Mouse (Mus musculus) MEL (cell line): Measurements from ENCODE around the gene Gcnt3. TPM values are rescaled to one million over a fixed set of nuclear protein-coding genes. Genes with fewer than 3 reads are reported as not detected.

ENCODE experiments used
- DNase-seq: peaks from one replicate; pipeline ENCODE4 v3.0.0; 2011; ENCODE audit warnings: low read depth, low spot score
- H3K27ac ChIP-seq: 2 replicates; pipeline ENCODE4 v1.5.1; 2012; ENCODE audit warnings: low read depth, mild to moderate bottlenecking, control low read depth, low read length, moderate library complexity; ENCODE audit not compliant: control insufficient read depth
- H3K27me3 ChIP-seq, 2 experiments: fragments of 150-350 bp in 1 of 2; sonication (generic) in 1 of 2; 2 replicates each; pipeline ENCODE4 v1.6.1; 2012; ENCODE audit warnings: low read length in 2 of 2, mild to moderate bottlenecking in 2 of 2, improper control_type of control experiment in 1 of 2, moderate library complexity in 1 of 2; ENCODE audit not compliant: insufficient read depth in 2 of 2, control insufficient read depth in 1 of 2
- H3K36me3 ChIP-seq, 2 experiments: 2 replicates each; pipeline ENCODE4 v1.6.1; 2012 to 2014; ENCODE audit warnings: low read length in 2 of 2, improper control_type of control experiment in 1 of 2, inconsistent platforms in 1 of 2, mild to moderate bottlenecking in 1 of 2; ENCODE audit not compliant: insufficient read depth in 2 of 2, control insufficient read depth in 1 of 2
- H3K4me1 ChIP-seq, 2 experiments: fragments of 150-350 bp in 1 of 2; sonication (generic) in 1 of 2; 2 replicates each; pipeline ENCODE4 v1.6.1; 2012; ENCODE audit warnings: low read length in 2 of 2, improper control_type of control experiment in 1 of 2, mild to moderate bottlenecking in 1 of 2; ENCODE audit not compliant: insufficient read depth in 2 of 2, control insufficient read depth in 1 of 2
- H3K4me3 ChIP-seq, 2 experiments: fragments of 150-350 bp in 1 of 2; sonication (generic) in 1 of 2; 2 replicates each; pipeline ENCODE4 v1.5.1; 2012; ENCODE audit warnings: low read depth in 2 of 2, low read length in 2 of 2, mild to moderate bottlenecking in 2 of 2, moderate library complexity in 2 of 2, control low read depth in 1 of 2, improper control_type of control experiment in 1 of 2; ENCODE audit not compliant: control insufficient read depth in 1 of 2, insufficient read depth in 1 of 2
- H3K79me2 ChIP-seq: 2 replicates; pipeline ENCODE4 v1.6.1; 2012; ENCODE audit warnings: mild to moderate bottlenecking, low read length, moderate library complexity; ENCODE audit not compliant: control insufficient read depth, poor library complexity, insufficient read depth
- H3K9ac ChIP-seq: 2 replicates; pipeline ENCODE4 v1.6.1; 2012; ENCODE audit warnings: low read depth, mild to moderate bottlenecking, control low read depth, low read length, moderate library complexity; ENCODE audit not compliant: control insufficient read depth, poor library complexity, severe bottlenecking
- H3K9me3 ChIP-seq: fragments of 150-350 bp; sonication (generic); replicated peaks from 2 replicates; pipeline ENCODE4 v1.6.1; 2012; ENCODE audit warnings: mild to moderate bottlenecking, low read length, improper control_type of control experiment, moderate library complexity; ENCODE audit not compliant: insufficient read depth
- CHD1 ChIP-seq: IDR thresholded peaks from 2 replicates; pipeline ENCODE4 v1.6.1; 2012; ENCODE audit warnings: low read depth, mild to moderate bottlenecking, inconsistent platforms, low read length, improper control_type of control experiment
- CTCF ChIP-seq, 3 experiments: IDR thresholded peaks in 2 of 3; conservative IDR thresholded peaks in 1 of 3; 2 replicates each; pipeline ENCODE4 v1.5.1; 2011 to 2012; ENCODE audit warnings: low read length in 3 of 3, low read depth in 2 of 3, mild to moderate bottlenecking in 2 of 3, improper control_type of control experiment in 1 of 3, inconsistent platforms in 1 of 3, mixed read lengths in 1 of 3, moderate library complexity in 1 of 3; ENCODE audit not compliant: control insufficient read depth in 1 of 3, insufficient read depth in 1 of 3, poor library complexity in 1 of 3, severe bottlenecking in 1 of 3
- E2F4 ChIP-seq: IDR thresholded peaks from 2 replicates; pipeline ENCODE4 v1.6.1; 2011; ENCODE audit warnings: low read depth, low read length, improper control_type of control experiment, borderline replicate concordance
- ELF1 ChIP-seq: IDR thresholded peaks from 2 replicates; pipeline ENCODE4 v1.6.1; 2014; ENCODE audit warnings: low read depth, mild to moderate bottlenecking, inconsistent platforms, low read length, improper control_type of control experiment, moderate library complexity
- EP300 ChIP-seq, 2 experiments: IDR thresholded peaks; 2 replicates each; pipeline ENCODE4 v1.6.1; 2011; ENCODE audit warnings: improper control_type of control experiment in 2 of 2, low read length in 2 of 2, low read depth in 1 of 2, mild to moderate bottlenecking in 1 of 2
- ETS1 ChIP-seq: IDR thresholded peaks from 2 replicates; pipeline ENCODE4 v1.6.1; 2012; ENCODE audit warnings: low read depth, mild to moderate bottlenecking, inconsistent platforms, low read length, improper control_type of control experiment, moderate library complexity
- GATA1 ChIP-seq: IDR thresholded peaks from 2 replicates; pipeline ENCODE4 v1.6.1; 2011; ENCODE audit warnings: low read depth, low read length, improper control_type of control experiment
- HCFC1 ChIP-seq: IDR thresholded peaks from 2 replicates; pipeline ENCODE4 v1.6.1; 2012; ENCODE audit warnings: low read depth, mild to moderate bottlenecking, inconsistent platforms, low read length, improper control_type of control experiment, moderate library complexity
- JUND ChIP-seq: IDR thresholded peaks from 2 replicates; pipeline ENCODE4 v1.6.1; 2011; ENCODE audit warnings: low read depth, mild to moderate bottlenecking, improper control_type of control experiment, low read length
- KAT2A ChIP-seq: conservative IDR thresholded peaks from 2 replicates; pipeline ENCODE4 v1.6.1; 2012; ENCODE audit warnings: low read depth, low read length, improper control_type of control experiment, inconsistent platforms
- MAZ ChIP-seq: IDR thresholded peaks from 2 replicates; pipeline ENCODE4 v1.6.1; 2012; ENCODE audit warnings: low read depth, mild to moderate bottlenecking, inconsistent platforms, low read length, improper control_type of control experiment
- MYB ChIP-seq: IDR thresholded peaks from 2 replicates; pipeline ENCODE4 v1.6.1; 2011; ENCODE audit warnings: mild to moderate bottlenecking, low read depth, low read length, improper control_type of control experiment
- MYC ChIP-seq: IDR thresholded peaks from 2 replicates; pipeline ENCODE4 v1.6.1; 2011; ENCODE audit warnings: low read depth, mild to moderate bottlenecking, low read length, improper control_type of control experiment, moderate library complexity
- POLR2A ChIP-seq, 2 experiments: IDR thresholded peaks; 2 replicates each; pipeline ENCODE4 v1.6.1; 2011 to 2012; ENCODE audit warnings: low read length in 2 of 2, mild to moderate bottlenecking in 2 of 2, control low read depth in 1 of 2, improper control_type of control experiment in 1 of 2, low read depth in 1 of 2, moderate library complexity in 1 of 2; ENCODE audit not compliant: control insufficient read depth in 1 of 2, insufficient read depth in 1 of 2, poor library complexity in 1 of 2
- RCOR1 ChIP-seq: IDR thresholded peaks from 2 replicates; pipeline ENCODE4 v1.6.1; 2012; ENCODE audit warnings: low read depth, mild to moderate bottlenecking, inconsistent platforms, low read length, improper control_type of control experiment
- SIN3A ChIP-seq: IDR thresholded peaks from 2 replicates; pipeline ENCODE4 v1.6.1; 2012; ENCODE audit warnings: low read length, improper control_type of control experiment, inconsistent platforms
- SMC3 ChIP-seq: IDR thresholded peaks from 2 replicates; pipeline ENCODE4 v1.6.1; 2011; ENCODE audit warnings: low read depth, low read length, improper control_type of control experiment
- TAL1 ChIP-seq: IDR thresholded peaks from 2 replicates; pipeline ENCODE4 v1.6.1; 2012; ENCODE audit warnings: mild to moderate bottlenecking, inconsistent platforms, low read length, moderate library complexity, mixed read lengths
- TCF12 ChIP-seq: IDR thresholded peaks from 2 replicates; pipeline ENCODE4 v1.6.1; 2014; ENCODE audit warnings: low read depth, mild to moderate bottlenecking, inconsistent platforms, low read length, improper control_type of control experiment, moderate library complexity
- UBTF ChIP-seq: IDR thresholded peaks from 2 replicates; pipeline ENCODE4 v1.6.1; 2012; ENCODE audit warnings: low read depth, mild to moderate bottlenecking, inconsistent platforms, low read length, improper control_type of control experiment, moderate library complexity, borderline replicate concordance; ENCODE audit not compliant: insufficient read depth
- USF2 ChIP-seq, 2 experiments: IDR thresholded peaks; 2 replicates each; pipeline ENCODE4 v1.6.1; 2011 to 2012; ENCODE audit warnings: improper control_type of control experiment in 2 of 2, low read length in 2 of 2, borderline replicate concordance in 1 of 2, inconsistent platforms in 1 of 2, low read depth in 1 of 2, mild to moderate bottlenecking in 1 of 2; ENCODE audit not compliant: insufficient read depth in 1 of 2
- ZC3H11A ChIP-seq: IDR thresholded peaks from 2 replicates; pipeline ENCODE4 v1.6.1; 2012; ENCODE audit warnings: low read depth, mild to moderate bottlenecking, inconsistent platforms, low read length, improper control_type of control experiment
- ZKSCAN1 ChIP-seq: IDR thresholded peaks from 2 replicates; pipeline ENCODE4 v1.6.1; 2012; ENCODE audit warnings: low read depth, mild to moderate bottlenecking, inconsistent platforms, low read length, improper control_type of control experiment, moderate library complexity
- ZMIZ1 ChIP-seq: IDR thresholded peaks from 2 replicates; pipeline ENCODE4 v1.6.1; 2012; ENCODE audit warnings: low read depth, mild to moderate bottlenecking, inconsistent platforms, low read length, improper control_type of control experiment, moderate library complexity
- ZNF384 ChIP-seq: IDR thresholded peaks from 2 replicates; pipeline ENCODE4 v1.6.1; 2012; ENCODE audit warnings: low read depth, mild to moderate bottlenecking, inconsistent platforms, low read length, improper control_type of control experiment
- polyA plus RNA-seq, 2 experiments: library from polyadenylated mRNA; stranded (reverse) in 1 of 2; unstranded in 1 of 2; fragments of >175 nt in 1 of 2; fragments of >200 nt in 1 of 2; gene quantifications; 2 replicates each; pipeline versions ENCODE4 v1.2.1 to v1.2.4; 2012; ENCODE audit warnings: low replicate concordance in 2 of 2, low read depth in 1 of 2; ENCODE audit not compliant: insufficient read length in 2 of 2, insufficient read depth in 1 of 2, missing spikeins in 1 of 2
- total RNA-seq: library from RNA; depleted of rRNA; stranded (reverse); fragments of 300-350 nt; gene quantifications from 2 replicates; pipeline ENCODE4 v1.2.3, GENCODE M21; 2012

The Gcnt3 gene
- total and polyA plus RNA-seq, 3 experiments = not detected

GRCm38 (mm10) chr9:69987579-69987978 is 50.3 kb downstream of the Gcnt3 start (continued):
- TF ChIP-seq ZNF384 = 0 out of 2 replicates have a peak, but pooled peaks have one; percentile 45
- no peak for TF ChIP-seq TAL1
- TF ChIP-seq EP300 (IDR thresholded peaks at IDR 0.05; ENCODE audit: low read depth in 1 of 2, low read length in 2 of 2) = peak; percentile 68 to 78
- TF ChIP-seq USF2 (IDR thresholded peaks at IDR 0.05; ENCODE audit: borderline replicate concordance in 1 of 2, insufficient read depth in 1 of 2, low read depth in 1 of 2, low read length in 2 of 2) = no peak
- peak; percentile 57; the same call in 1 of the 2 replicates for TF ChIP-seq ETS1
- TF ChIP-seq MYB = no peak
- TF ChIP-seq MAZ = no peak
- TF ChIP-seq GATA1 = 0 out of 2 replicates have a peak, but pooled peaks have one; percentile 40
- TF ChIP-seq MYC = peak; percentile 66; the same call in 1 of the 2 replicates
- TF ChIP-seq ELF1 = peak; percentile 42; the same call in 1 of the 2 replicates
- peak; percentile 99 for TF ChIP-seq RCOR1
- peak; percentile 70 for TF ChIP-seq ZC3H11A
- TF ChIP-seq JUND = 0 out of 2 replicates have a peak, but pooled peaks have one; percentile 49
- peak; percentile 87 for TF ChIP-seq SMC3
- no peak for TF ChIP-seq KAT2A
- TF ChIP-seq, all 39 proteins: peak for 19

GRCm38 (mm10) chr9:69986571-69986970 is 51.3 kb downstream of the Gcnt3 start:
- no peak for DNase-seq
- TF ChIP-seq TAL1 = no peak
- no peak for TF ChIP-seq JUND
- no peak for TF ChIP-seq ZNF384
- TF ChIP-seq UBTF = no peak
- TF ChIP-seq HCFC1 = no peak
- no peak for TF ChIP-seq CTCF (IDR thresholded peaks at IDR 0.05 in 2 of 3, conservative IDR thresholded peaks at IDR 0.05 in 1 of 3; ENCODE audit: control insufficient read depth in 1 of 3, insufficient read depth in 1 of 3, low read depth in 2 of 3, low read length in 3 of 3, poor library complexity in 1 of 3, severe bottlenecking in 1 of 3)
- TF ChIP-seq E2F4 = no peak
- TF ChIP-seq RCOR1 = no peak
- TF ChIP-seq POLR2A (IDR thresholded peaks at IDR 0.05; ENCODE audit: control insufficient read depth in 1 of 2, insufficient read depth in 1 of 2, low read depth in 1 of 2, low read length in 2 of 2, poor library complexity in 1 of 2) = no peak
- no peak for TF ChIP-seq MYC
- no peak for TF ChIP-seq ETS1
- no peak for TF ChIP-seq TCF12
- TF ChIP-seq SIN3A = no peak
- TF ChIP-seq ZC3H11A = no peak
- TF ChIP-seq CHD1 = no peak
- no peak for TF ChIP-seq ZKSCAN1
- TF ChIP-seq ZMIZ1 = no peak

More at GRCm38 (mm10) chr9:69986571-69986970, 51.3 kb downstream of the Gcnt3 start:
- no peak overlapping the region for H3K4me3 ChIP-seq
- H3K9me3 ChIP-seq = no peaks in the 10 kb centered on the region
- H3K79me2 ChIP-seq = peaks cover 11% of the 10 kb centered on the region
- peaks cover 0 to 2% of the 10 kb centered on the region in 2 experiments; a peak in 1 of 4 replicates for H3K27me3 ChIP-seq
- H3K4me1 ChIP-seq = peaks cover 0 to 8% of the 10 kb centered on the region in 2 experiments; a peak in 1 of 4 replicates
- no peak overlapping the region for H3K9ac ChIP-seq
- H3K27ac ChIP-seq = no peak overlapping the region
- H3K36me3 ChIP-seq = peaks cover 0 to 4% of the 10 kb centered on the region in 2 experiments; a peak in 2 of 4 replicates
